Mouse (Mus musculus) testis, adult 2 months (tissue): Measurements from ENCODE around the gene D430019H16Rik.

Source experiments
- CTCF ChIP-seq: fragments of 200-500 bp; IDR thresholded peaks from 2 replicates; pipeline ENCODE4 v1.5.1; 2012; ENCODE audit warnings: low read depth, mild to moderate bottlenecking, inconsistent platforms, low read length, moderate library complexity; ENCODE audit not compliant: control insufficient read depth, insufficient read depth, insufficient replicate concordance
- POLR2A ChIP-seq: fragments of 200-500 bp; IDR thresholded peaks from 2 replicates; pipeline ENCODE4 v1.6.1; 2012; ENCODE audit warnings: low read depth, mild to moderate bottlenecking, inconsistent platforms, low read length, moderate library complexity; ENCODE audit not compliant: control insufficient read depth

- no peak for TF ChIP-seq CTCF
- no peak for TF ChIP-seq POLR2A
Measured at GRCm38 (mm10) chr12:105511671-105512502, 58.2 kb downstream of the D430019H16Rik start.
